Mouse (Mus musculus): ENCODE data around the gene Rnf212b.

GRCm38 (mm10) chr14:54883154-54884021 lies 69.4 kb downstream of the Rnf212b start, which contains the start of the genes Bcl2l2 and Gm20521:
- no peak for TF ChIP-seq CTCF (IDR thresholded peaks at IDR 0.05; ENCODE audit: low read depth, low read length)
- peak; percentile 88 for TF ChIP-seq POLR2A (IDR thresholded peaks at IDR 0.05; ENCODE audit: extremely low read depth, insufficient read depth, low read length)
